Mouse (Mus musculus): ENCODE data around the gene Adap2. TPM values are rescaled to one million over a fixed set of nuclear protein-coding genes. Genes with fewer than 3 reads are reported as not detected.

Adap2 gene
- total and polyA plus RNA-seq, 3 experiments = 0.49 TPM; not detected in 2

GRCm38 (mm10) chr11:80155541-80155940, 1.6 kb downstream of the Adap2 start:
- peaks cover 6 to 26% of the 10 kb centered on the region in 2 experiments for H3K4me1 ChIP-seq (ENCODE audit: control insufficient read depth in 1 of 2, insufficient read depth in 2 of 2)
- dilution Hi-C loops (cut with MboI; ENCODE audit: extremely low pct_ligation_motif_present, extremely low pct_unique_long_range_greater_than_20kb, low sequenced_read_pairs) (no loop called here), in situ Hi-C loops (cut with MboI; ENCODE audit: low pct_ligation_motif_present, low pct_unique_long_range_greater_than_20kb, low sequenced_read_pairs) (no loop called here)
- H3K4me3 ChIP-seq (replicated peaks in 1 of 3; ENCODE audit: low read depth in 2 of 3, low read length in 2 of 3, poor library complexity in 1 of 3) = no peak overlapping the region
- TF ChIP-seq RCOR1 (conservative IDR thresholded peaks at IDR 0.05; ENCODE audit: low read depth, low read length) = no peak
- no peak for TF ChIP-seq UBTF (IDR thresholded peaks at IDR 0.05; ENCODE audit: low read depth, low read length)
- TF ChIP-seq MAFK (IDR thresholded peaks at IDR 0.05; ENCODE audit: insufficient replicate concordance, low read length) = no peak
- TF ChIP-seq CHD2 (IDR thresholded peaks at IDR 0.05; ENCODE audit: low read length) = no peak
- TF ChIP-seq EP300 (IDR thresholded peaks at IDR 0.05; ENCODE audit: low read length) = no peak
- TF ChIP-seq MAX (IDR thresholded peaks at IDR 0.05; ENCODE audit: low read length) = no peak
- no peak for TF ChIP-seq SIN3A (IDR thresholded peaks at IDR 0.05; ENCODE audit: low read length)
- TF ChIP-seq HCFC1 (IDR thresholded peaks at IDR 0.05; ENCODE audit: low read depth, low read length) = no peak
- no peak for TF ChIP-seq KAT2A (IDR thresholded peaks at IDR 0.05; ENCODE audit: insufficient replicate concordance, low read length)
- no peak for TF ChIP-seq ZC3H11A (IDR thresholded peaks at IDR 0.05; ENCODE audit: low read depth, low read length)
- TF ChIP-seq JUND (conservative IDR thresholded peaks at IDR 0.05; ENCODE audit: low read depth, low read length) = no peak
- no peak for DNase-seq (ENCODE audit: extremely low read depth)
- peaks cover 12% of the 10 kb centered on the region for H3K9me3 ChIP-seq (replicated peaks; ENCODE audit: low read length)
- H3K79me2 ChIP-seq (replicated peaks; ENCODE audit: control insufficient read depth, extremely low read depth, insufficient read depth, poor library complexity, severe bottlenecking) = no peaks in the 10 kb centered on the region
- H3K36me3 ChIP-seq (replicated peaks in 1 of 2; ENCODE audit: control insufficient read depth in 1 of 2, insufficient read depth in 1 of 2, low read length in 1 of 2) = no peaks in the 10 kb centered on the region
- no peak overlapping the region for H3K9ac ChIP-seq (ENCODE audit: insufficient read depth, low read depth)
- H3K27me3 ChIP-seq (replicated peaks) = no peaks in the 10 kb centered on the region
- H3K4me2 ChIP-seq (ENCODE audit: insufficient read depth, low read depth, poor library complexity, severe bottlenecking) = no peak overlapping the region
- H3K27ac ChIP-seq (ENCODE audit: insufficient read depth, low read depth) = no peak overlapping the region

- peaks cover 12% of the 10 kb centered on the region for H3K9me3 ChIP-seq (replicated peaks; ENCODE audit: low read length)
- H3K27me3 ChIP-seq (replicated peaks) = no peaks in the 10 kb centered on the region
- DNase-seq (ENCODE audit: extremely low read depth) = no peak
- in situ Hi-C loops (cut with MboI; ENCODE audit: low pct_ligation_motif_present, low pct_unique_long_range_greater_than_20kb, low sequenced_read_pairs) (no loop called here), dilution Hi-C loops (cut with MboI; ENCODE audit: extremely low pct_ligation_motif_present, extremely low pct_unique_long_range_greater_than_20kb, low sequenced_read_pairs) (no loop called here)
- no peaks in the 10 kb centered on the region for H3K79me2 ChIP-seq (replicated peaks; ENCODE audit: control insufficient read depth, extremely low read depth, insufficient read depth, poor library complexity, severe bottlenecking)
- no peak overlapping the region for H3K4me2 ChIP-seq (ENCODE audit: insufficient read depth, low read depth, poor library complexity, severe bottlenecking)
- no peak overlapping the region for H3K27ac ChIP-seq (ENCODE audit: insufficient read depth, low read depth)
- H3K9ac ChIP-seq (ENCODE audit: insufficient read depth, low read depth) = no peak overlapping the region
- no peak overlapping the region for H3K4me3 ChIP-seq (replicated peaks in 1 of 3; ENCODE audit: low read depth in 2 of 3, low read length in 2 of 3, poor library complexity in 1 of 3)
- H3K36me3 ChIP-seq (replicated peaks in 1 of 2; ENCODE audit: control insufficient read depth in 1 of 2, insufficient read depth in 1 of 2, low read length in 1 of 2) = no peaks in the 10 kb centered on the region
- no peak for TF ChIP-seq MYC (IDR thresholded peaks at IDR 0.05; ENCODE audit: low read depth, low read length)
- no peak for TF ChIP-seq MAX (IDR thresholded peaks at IDR 0.05; ENCODE audit: low read length)
- no peak for TF ChIP-seq SMC3 (IDR thresholded peaks at IDR 0.05; ENCODE audit: low read depth, low read length)
- no peak for TF ChIP-seq SIN3A (IDR thresholded peaks at IDR 0.05; ENCODE audit: low read length)
- no peak for TF ChIP-seq NRF1 (IDR thresholded peaks at IDR 0.05; ENCODE audit: low read depth, low read length)
- TF ChIP-seq RCOR1 (conservative IDR thresholded peaks at IDR 0.05; ENCODE audit: low read depth, low read length) = no peak
- no peak for TF ChIP-seq IRF4 (IDR thresholded peaks at IDR 0.05; ENCODE audit: low read depth, low read length)
- no peak for TF ChIP-seq MAZ (IDR thresholded peaks at IDR 0.05; ENCODE audit: low read depth, low read length)
- no peak for TF ChIP-seq EP300 (IDR thresholded peaks at IDR 0.05; ENCODE audit: low read length)
- TF ChIP-seq ZKSCAN1 (IDR thresholded peaks at IDR 0.05; ENCODE audit: borderline replicate concordance, low read depth, low read length) = no peak
- no peak for TF ChIP-seq ZMIZ1 (IDR thresholded peaks at IDR 0.05; ENCODE audit: low read depth, low read length)
- TF ChIP-seq GABPA (IDR thresholded peaks at IDR 0.05; ENCODE audit: insufficient replicate concordance, low read depth, low read length) = no peak
- no peak for TF ChIP-seq KAT2A (IDR thresholded peaks at IDR 0.05; ENCODE audit: insufficient replicate concordance, low read length)
- TF ChIP-seq ETS1 (conservative IDR thresholded peaks at IDR 0.05; ENCODE audit: low read depth, low read length) = no peak
- no peak for TF ChIP-seq TCF12 (IDR thresholded peaks at IDR 0.05; ENCODE audit: low read depth, low read length)
- no peak for TF ChIP-seq JUN (IDR thresholded peaks at IDR 0.05; ENCODE audit: insufficient read depth, low read depth, low read length)
- TF ChIP-seq UBTF (IDR thresholded peaks at IDR 0.05; ENCODE audit: low read depth, low read length) = no peak
- TF ChIP-seq TBP (conservative IDR thresholded peaks at IDR 0.05; ENCODE audit: low read depth, low read length) = no peak
- TF ChIP-seq JUND (conservative IDR thresholded peaks at IDR 0.05; ENCODE audit: low read depth, low read length) = no peak
- no peak for TF ChIP-seq CTCF (conservative IDR thresholded peaks at IDR 0.05 in 1 of 2, IDR thresholded peaks at IDR 0.05 in 1 of 2; ENCODE audit: low read depth in 2 of 2, low read length in 2 of 2)
- peaks cover 6 to 26% of the 10 kb centered on the region in 2 experiments for H3K4me1 ChIP-seq (ENCODE audit: control insufficient read depth in 1 of 2, insufficient read depth in 2 of 2)
Observed at GRCm38 (mm10) chr11:80155961-80156360, 2.1 kb downstream of the Adap2 start.

Data from CH12.LX (cell line).